Mouse (Mus musculus): ENCODE measurements at regions not wholly inside any gene's neighbourhood (a gene's known extent, or its start where the extent isn't known, plus 50 kb on each side); places are given as distances from the start of the nearest gene placed in this dataset.

DNA sequence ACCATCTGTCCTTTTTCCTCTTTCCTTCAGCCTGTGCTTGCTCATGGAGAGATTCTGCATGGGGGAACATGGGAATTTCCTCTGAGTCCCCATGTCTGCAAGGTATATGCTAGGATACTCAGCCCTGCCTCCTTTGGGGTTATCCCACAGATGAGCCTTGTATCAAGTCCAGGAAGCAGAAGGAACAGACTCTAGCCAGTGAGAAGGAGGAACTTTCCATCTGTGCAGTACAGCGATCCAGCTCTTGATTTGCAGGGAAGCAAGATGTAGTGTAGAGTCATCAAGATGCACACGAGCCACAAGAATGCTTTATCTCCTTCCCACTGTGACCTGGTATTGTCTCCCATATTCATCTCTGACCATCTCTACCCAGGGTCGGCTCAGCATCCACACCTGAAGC is 84.5 kb downstream of the Gadd45g start:
- no peak for DNase-seq (ENCODE audit: low spot score)

- DNase-seq (ENCODE audit: low spot score), result no peak
Measured at GRCm38 (mm10) chr13:51935827-51936226, 89.3 kb downstream of the Gadd45g start.

DNA sequence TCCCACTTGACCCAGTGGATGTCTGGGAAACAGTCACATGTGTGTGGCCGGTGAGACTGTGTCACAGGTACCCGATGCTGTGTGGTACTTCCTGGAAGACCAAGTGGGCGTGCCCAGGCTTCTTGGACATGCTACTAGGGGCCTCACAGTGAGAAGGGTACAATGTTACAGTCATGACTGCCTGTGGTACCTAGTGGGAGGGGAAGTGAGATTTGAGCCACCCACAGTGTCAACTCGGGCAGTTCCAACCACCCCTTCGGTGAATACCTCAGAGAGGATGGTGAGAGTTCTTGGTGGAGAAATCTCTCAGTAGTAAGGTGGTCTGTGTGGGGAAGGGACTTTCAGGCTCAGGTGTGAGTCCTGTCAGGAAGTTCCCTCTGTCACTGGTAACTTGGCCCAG is 90.0 kb downstream of the Gadd45g start:
- no peak for DNase-seq (ENCODE audit: low spot score)

DNA sequence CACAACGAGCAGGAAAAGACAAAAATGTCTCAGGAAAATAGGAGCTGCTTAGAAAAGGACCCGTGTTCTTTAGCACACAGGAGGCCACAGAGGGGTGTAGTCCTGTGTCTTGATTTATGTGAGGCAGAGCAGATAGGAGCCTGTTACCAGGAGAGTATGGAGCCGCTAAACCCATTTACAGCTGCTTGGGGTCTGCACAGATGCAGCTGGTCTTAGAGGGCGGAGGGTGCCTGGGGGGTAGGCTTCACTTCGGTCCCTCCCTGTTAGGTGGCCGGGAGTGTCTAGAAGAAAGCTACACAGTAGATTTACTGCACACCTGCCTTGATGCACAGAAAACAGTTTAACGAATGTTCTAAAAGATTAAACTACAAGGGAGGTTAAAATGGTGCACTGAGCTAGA is 91.4 kb downstream of the Gadd45g start:
- DNase-seq (ENCODE audit: low spot score), result no peak

GRCm38 (mm10) chr13:51939262-51939661 is 92.8 kb downstream of the Gadd45g start:
- no peak for DNase-seq (ENCODE audit: low spot score)

GRCm38 (mm10) chr13:51939715-51940114 is 93.2 kb downstream of the Gadd45g start:
- DNase-seq (ENCODE audit: low spot score), result no peak

- no peak for DNase-seq (ENCODE audit: low spot score)
Measured at GRCm38 (mm10) chr13:51946171-51946570, 99.7 kb downstream of the Gadd45g start.

DNA sequence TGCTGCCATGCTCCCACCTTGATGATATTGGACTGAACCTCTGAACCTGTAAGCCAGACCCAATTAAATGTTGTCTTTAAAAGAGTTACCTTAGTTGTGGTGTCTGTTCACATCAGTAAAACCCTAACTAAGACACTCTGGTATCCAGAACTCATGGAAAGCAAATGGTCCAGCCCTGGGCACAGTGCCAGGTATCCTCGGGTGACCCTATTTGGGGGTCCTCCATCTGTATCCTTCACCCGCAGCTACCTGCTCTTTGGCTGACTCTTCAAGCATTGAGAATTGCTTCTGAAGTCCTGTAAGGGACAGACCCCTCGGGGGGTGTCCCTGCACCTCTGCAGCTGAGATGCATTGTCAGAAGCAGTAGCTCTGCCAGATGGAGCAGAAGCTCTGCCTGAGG is 102.4 kb downstream of the Gadd45g start:
- no peak for DNase-seq (ENCODE audit: low spot score)

DNA sequence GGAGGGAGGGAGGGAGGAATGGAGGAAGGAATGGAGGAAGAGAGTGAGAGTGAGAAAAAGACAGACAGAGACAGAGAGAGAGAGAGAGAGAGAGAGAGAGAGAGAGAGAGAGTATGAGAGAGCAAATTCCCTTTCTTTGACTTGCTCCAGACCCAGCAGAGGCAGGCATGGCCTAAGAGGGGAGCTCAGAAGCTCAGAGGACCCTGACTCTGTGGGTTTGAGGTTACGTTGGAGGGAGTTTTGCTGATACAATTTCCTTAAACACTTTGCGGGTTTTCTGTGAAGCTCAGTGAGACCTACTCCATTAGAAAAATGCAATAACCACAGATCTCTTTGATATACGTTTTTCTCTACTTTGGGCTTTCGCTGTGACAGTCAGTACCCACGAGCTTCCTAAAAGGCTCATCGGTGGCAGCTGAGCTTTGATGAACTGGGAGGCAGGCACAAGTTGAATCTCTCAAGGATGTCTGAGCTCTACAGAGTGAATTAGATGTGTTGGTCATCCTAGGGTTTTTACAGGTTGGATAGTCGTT is 105.1 kb downstream of the Gadd45g start:
- DNase-seq (ENCODE audit: low spot score), result no peak

- no peak for DNase-seq (ENCODE audit: low spot score)
Measured at GRCm38 (mm10) chr13:51953084-51953483, 106.6 kb downstream of the Gadd45g start.

DNA sequence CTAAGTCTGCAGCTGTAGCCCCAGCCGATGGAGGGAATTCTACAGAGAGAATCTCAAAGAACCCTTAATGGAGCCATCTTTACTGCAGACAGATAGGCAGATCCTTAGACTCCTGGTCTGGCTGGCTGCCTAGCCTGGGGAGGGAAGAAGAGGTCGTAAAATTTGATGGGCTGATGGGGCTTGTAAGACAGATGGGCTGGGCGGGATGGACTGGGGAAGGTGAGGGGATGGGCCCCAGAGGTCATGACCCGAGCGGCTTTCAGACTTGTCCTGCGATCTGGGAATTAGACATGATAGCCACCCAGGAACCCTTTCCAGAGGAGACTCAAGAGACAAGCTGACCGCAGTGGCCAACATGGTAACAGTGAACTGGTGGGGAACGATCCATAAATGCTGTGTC is 107.1 kb downstream of the Gadd45g start:
- DNase-seq (ENCODE audit: low spot score), result no peak

GRCm38 (mm10) chr13:51957101-51957500 is 110.6 kb downstream of the Gadd45g start:
- no peak for DNase-seq (ENCODE audit: low spot score)

- no peak for DNase-seq (ENCODE audit: low spot score)
Measured at GRCm38 (mm10) chr13:51959591-51959990, 113.1 kb downstream of the Gadd45g start.

DNA sequence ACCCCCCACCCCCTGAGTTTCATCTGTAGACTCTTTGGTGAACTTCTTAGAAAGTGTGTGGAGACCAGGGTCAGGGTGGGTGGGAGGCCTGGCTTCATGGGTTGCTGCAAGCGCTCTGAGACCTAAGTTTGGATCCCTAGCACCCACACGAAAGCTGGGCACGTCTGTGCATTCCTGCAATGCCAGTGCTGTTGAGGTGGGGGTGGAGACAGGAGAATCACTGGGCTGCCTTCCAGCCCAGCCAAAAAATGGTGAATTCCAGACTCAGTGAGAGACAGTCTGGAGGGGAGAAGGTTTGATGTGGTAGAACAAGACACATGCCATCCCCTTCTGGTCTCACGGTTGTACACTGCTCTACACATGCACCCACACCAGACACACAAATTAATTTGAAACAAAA is 113.8 kb downstream of the Gadd45g start:
- DNase-seq (ENCODE audit: low spot score), result no peak

- no peak for DNase-seq (ENCODE audit: low spot score)
Measured at GRCm38 (mm10) chr13:51962191-51962611, 115.7 kb downstream of the Gadd45g start.

GRCm38 (mm10) chr13:51962676-51963075 is 116.2 kb downstream of the Gadd45g start:
- DNase-seq (ENCODE audit: low spot score), result no peak

DNA sequence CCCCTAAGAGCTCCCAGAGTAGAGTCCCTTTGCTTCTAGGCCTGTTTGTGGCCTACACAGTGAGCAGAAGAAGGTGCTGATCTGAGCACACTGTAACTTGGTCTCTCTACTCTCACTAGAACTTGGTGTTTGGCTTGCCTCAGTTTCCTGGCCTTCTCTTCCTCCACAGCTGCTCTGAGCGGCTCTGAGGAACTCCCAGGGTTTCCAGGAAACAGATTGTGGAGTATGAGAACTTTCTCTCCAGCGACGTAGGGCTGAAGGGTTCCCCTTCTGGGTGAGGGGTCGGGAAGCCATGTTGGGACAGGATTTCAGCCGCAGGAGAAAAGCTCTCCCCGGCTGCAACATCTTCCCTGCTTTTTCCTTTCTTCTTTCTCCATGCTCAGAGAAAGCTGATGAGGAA is 117.5 kb downstream of the Gadd45g start:
- DNase-seq (ENCODE audit: low spot score), result no peak

- DNase-seq (ENCODE audit: low spot score), result no peak
Measured at GRCm38 (mm10) chr13:51964416-51964815, 117.9 kb downstream of the Gadd45g start.

DNA sequence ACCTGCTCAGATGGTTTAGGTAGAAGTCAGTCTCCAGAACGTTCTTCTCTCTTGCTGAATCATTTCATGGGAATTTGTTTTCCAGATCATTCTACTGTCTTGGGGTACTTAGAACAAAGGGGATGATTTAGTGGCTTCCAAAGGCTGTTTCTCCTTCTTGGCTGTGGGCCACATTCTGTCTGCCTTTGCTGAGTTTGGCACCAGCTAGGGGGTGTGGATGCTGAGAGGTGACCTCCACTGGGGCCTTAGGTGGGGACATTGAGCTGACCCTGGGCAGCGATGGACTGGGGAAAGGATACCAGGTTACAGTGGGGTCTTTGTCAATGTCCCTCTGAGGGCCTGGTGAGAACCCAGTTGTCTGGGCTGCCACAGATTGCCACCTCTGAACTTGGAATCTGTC is 118.4 kb downstream of the Gadd45g start:
- no peak for DNase-seq (ENCODE audit: low spot score)

GRCm38 (mm10) chr13:51968103-51968502 is 121.6 kb downstream of the Gadd45g start:
- no peak for DNase-seq (ENCODE audit: low spot score)

DNA sequence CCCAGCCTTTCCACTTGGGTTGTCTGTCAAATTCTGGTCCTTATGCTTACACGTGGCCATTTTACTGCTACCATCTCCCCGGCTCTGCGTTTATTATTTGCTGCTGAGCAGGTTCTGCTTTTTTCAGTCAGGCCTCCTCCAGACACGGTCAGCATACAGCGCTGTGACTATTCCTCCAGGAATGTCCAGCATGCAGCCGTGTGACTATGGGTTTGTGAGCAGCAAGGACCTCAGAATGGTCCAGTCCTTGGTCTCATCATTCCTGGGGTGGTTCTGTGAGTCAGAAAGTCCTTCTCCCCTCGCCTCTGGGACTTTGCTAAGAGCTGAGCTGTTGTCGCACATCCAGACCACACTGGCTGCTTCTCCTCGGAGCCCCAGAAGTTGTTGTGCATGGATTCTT is 122.3 kb downstream of the Gadd45g start:
- no peak for DNase-seq (ENCODE audit: low spot score)

- DNase-seq (ENCODE audit: low spot score), result no peak
Measured at GRCm38 (mm10) chr13:51970051-51970450, 123.6 kb downstream of the Gadd45g start.

- DNase-seq (ENCODE audit: low spot score), result no peak
Measured at GRCm38 (mm10) chr13:51972656-51973310, 126.3 kb downstream of the Gadd45g start.

- no peak for DNase-seq (ENCODE audit: low spot score)
Measured at GRCm38 (mm10) chr13:51973461-51973860, 127.0 kb downstream of the Gadd45g start.
